Mouse (Mus musculus): ENCODE measurements around the gene Nlk. TPM values are rescaled to one million over a fixed set of nuclear protein-coding genes. Genes with fewer than 3 reads are reported as not detected.

Gene Nlk
- 37.1 and 39.2 TPM in 2 replicates for polyA plus RNA-seq (2012; rRNA removed)

DNA sequence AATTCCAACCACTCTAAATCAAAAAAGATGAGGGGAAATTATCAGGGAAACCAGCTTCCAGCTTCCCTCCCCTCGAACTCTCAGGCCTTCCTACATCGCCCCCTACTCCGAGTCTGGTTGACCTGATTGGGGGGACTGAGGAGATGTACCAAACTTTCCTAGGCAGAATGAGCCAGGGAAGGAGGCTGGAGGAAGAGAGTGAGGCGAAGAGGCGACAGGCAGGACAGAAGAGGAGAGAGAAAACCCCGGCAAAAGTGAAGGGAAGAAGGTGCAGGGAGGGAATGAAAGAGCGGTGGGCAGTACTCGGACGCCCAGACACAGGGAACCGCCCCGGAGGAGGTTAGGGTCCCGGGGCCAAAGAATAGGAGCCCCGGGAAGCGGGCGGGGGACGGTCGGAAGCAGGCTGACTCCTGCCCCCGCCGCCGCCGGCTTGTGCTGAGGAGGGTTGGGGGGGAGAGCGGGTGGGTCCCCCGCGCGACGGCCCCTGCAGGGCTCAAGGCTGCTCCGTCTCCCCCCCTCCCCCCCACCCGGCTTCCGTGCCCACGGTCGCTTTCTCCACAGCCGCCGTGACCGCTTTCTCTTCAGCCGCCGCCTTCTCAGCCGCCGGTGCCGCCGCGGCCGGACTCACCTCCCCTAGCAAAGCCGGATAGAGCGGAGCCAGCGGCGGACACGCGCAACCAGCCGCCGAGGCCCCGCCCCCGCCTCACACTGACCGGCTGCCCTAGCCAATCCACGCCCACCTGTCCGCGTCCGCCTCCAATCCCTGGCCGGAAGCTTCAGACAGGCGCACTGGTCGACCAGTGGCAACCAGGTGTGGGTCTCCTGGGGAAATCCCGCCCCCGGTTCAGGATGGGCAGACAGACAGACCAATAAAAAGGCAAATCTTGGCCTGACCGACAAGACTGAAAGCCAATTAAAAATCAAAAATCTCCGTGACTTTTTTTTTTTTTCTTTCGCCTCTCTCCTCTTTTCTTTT is at the start of gene Nlk:
TSS of gene Nlk (minus strand) at position 597 of the 976 bp plus-strand sequence.

DNA sequence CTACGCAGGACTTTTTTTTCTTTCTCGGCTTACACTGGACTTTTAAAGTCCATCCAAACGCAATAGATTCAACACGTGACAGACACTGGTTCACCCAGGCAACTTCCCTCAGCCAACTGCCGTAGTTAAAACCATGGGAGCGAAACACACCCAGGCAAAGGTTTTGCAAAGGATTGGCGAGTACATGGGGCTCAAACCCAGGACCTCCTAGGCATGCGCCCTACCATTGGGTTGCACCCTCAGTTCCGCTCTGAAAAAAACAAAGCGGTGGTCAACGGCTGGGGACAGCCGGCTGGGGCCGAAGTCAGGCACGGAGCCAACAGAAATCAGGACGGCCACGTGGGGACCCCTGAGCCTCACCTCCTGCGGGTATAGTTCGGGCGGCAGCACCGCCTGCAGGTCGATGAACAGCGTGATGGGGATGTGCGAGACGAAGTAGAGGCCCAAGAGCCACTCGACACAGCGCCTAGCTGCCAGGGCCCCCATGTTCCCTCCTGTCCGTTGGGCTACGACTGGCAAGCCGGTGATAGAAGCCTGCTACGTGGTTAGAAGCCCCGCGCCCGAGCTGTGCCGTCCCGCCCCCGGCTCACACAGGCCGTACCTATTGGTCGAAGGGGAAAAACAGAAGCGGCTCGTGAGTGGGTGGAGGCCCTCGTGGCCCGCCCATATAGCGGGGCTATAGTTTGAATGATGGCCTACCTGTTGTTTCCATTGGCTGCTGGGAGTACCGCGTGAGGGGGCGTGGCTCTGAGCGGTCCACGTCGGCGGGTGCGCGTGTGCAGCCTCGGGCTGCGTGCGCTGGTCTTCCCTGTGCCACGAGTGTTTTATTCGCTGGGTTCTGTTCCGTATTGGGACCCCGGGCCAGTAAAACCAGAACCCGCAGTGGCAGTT is 146.8 kb downstream of the Nlk start, which contains the start of gene Tmem97:
TSS of gene Tmem97 (minus strand) at position 610 of the 891 bp plus-strand sequence.

DNA sequence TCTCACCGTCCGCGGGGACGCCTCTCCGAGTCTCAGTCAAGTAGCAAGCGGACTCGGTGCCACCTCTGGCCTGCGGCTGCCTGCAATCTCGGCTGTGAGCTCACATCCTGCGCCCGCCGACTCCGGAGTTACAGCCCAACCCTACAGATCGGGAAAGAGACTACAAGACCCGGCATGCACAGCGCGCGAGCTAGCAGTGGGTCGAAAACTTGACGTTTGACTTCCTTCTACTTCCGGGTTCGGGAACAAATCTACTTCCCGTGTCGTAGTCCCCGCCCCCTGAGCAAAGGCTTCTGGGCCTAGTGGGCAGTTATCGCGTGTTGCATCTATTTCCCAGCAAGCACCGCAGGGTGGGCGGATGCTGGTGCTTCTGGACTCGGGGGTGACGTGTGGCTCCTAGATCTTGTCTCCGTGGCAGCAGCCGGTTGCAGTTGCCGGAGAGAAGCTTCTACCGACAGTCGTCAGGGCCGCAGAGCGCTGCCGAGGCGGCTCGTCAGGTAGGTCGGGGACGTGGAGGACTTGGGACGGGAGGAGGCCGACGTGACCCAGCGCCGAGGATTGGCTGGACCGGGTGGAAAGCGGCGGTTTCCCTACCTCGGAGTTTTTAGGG is 161.0 kb downstream of the Nlk start, which contains the start of the genes Tnfaip1 and Ift20:
TSS of gene Tnfaip1 (minus strand) at position 253 of the 610 bp plus-strand sequence.
TSS of gene Ift20 (plus strand) at position 282 of the 610 bp plus-strand sequence.

Other genes starting within 250 kb of the Nlk start
- gene Slc46a1, start 231.7 kb downstream of the Nlk start, polyA plus RNA-seq (2012; rRNA removed), result 11.6 and 12.1 TPM in 2 replicates
- 39.2 and 43.0 TPM in 2 replicates for gene Sarm1, start 199.6 kb downstream of the Nlk start, polyA plus RNA-seq (2012; rRNA removed)
- gene Vtn, start 198.3 kb downstream of the Nlk start, polyA plus RNA-seq (2012; rRNA removed), result 89.4 and 93.1 TPM in 2 replicates
- 0.28 and 0.30 TPM in 2 replicates for gene Sebox, start 193.9 kb downstream of the Nlk start, polyA plus RNA-seq (2012; rRNA removed)
- gene Tmem199, start 185.2 kb downstream of the Nlk start, polyA plus RNA-seq (2012; rRNA removed), result 64.8 and 65.4 TPM in 2 replicates
- gene Poldip2, start 185.2 kb downstream of the Nlk start, polyA plus RNA-seq (2012; rRNA removed), result 110 and 111 TPM in 2 replicates
- gene Tnfaip1, start 161.0 kb downstream of the Nlk start, polyA plus RNA-seq (2012; rRNA removed), result 52.8 and 53.0 TPM in 2 replicates
- 85.8 and 87.6 TPM in 2 replicates for gene Ift20, start 161.0 kb downstream of the Nlk start, polyA plus RNA-seq (2012; rRNA removed)
- gene Tmem97, start 146.6 kb downstream of the Nlk start, polyA plus RNA-seq (2012; rRNA removed), result 15.8 and 17.2 TPM in 2 replicates
- gene Ccnq, start 54.4 kb upstream of the Nlk start, polyA plus RNA-seq (2012; rRNA removed), result 36.0 and 36.8 TPM in 2 replicates
- gene Lyrm9, start 129.2 kb upstream of the Nlk start, polyA plus RNA-seq (2012; rRNA removed), result 20.1 and 22.2 TPM in 2 replicates
- 0.79 and 0.96 TPM in 2 replicates for gene Nos2, start 223.4 kb upstream of the Nlk start, polyA plus RNA-seq (2012; rRNA removed)

All from central nervous system, embryonic 18 days (tissue).